Mouse (Mus musculus): Measurements from ENCODE around the gene Rbl2.
A peak's percentile ranks its signal among the peaks of the same experiment; 100 is the strongest.

Gene Rbl2

GRCm38 (mm10) chr8:91106271-91106670 is 36.4 kb downstream of the Rbl2 start:
- no peak for DNase-seq (ENCODE audit: low spot score)

GRCm38 (mm10) chr8:91111868-91112477 is 42.1 kb downstream of the Rbl2 start:
- no peak for DNase-seq (ENCODE audit: low spot score)

GRCm38 (mm10) chr8:91114428-91114827 is 44.6 kb downstream of the Rbl2 start:
- no peak for DNase-seq (ENCODE audit: low spot score)

- no peak for DNase-seq (ENCODE audit: low spot score)
These were observed 45.1 kb downstream of the Rbl2 start for GRCm38 (mm10) chr8:91114910-91115309.

GRCm38 (mm10) chr8:91117537-91117936 is 47.7 kb downstream of the Rbl2 start:
- DNase-seq (ENCODE audit: low spot score): no peak

- DNase-seq (ENCODE audit: low spot score): no peak
These were observed 48.3 kb downstream of the Rbl2 start for GRCm38 (mm10) chr8:91118131-91118530.

GRCm38 (mm10) chr8:91124315-91124714 is 54.5 kb downstream of the Rbl2 start:
- no peak for DNase-seq (ENCODE audit: low spot score)

- no peak for DNase-seq (ENCODE audit: low spot score)
These were observed 56.9 kb downstream of the Rbl2 start for GRCm38 (mm10) chr8:91126786-91127185.

GRCm38 (mm10) chr8:91132731-91133130 is 62.9 kb downstream of the Rbl2 start:
- DNase-seq (ENCODE audit: low spot score): no peak

GRCm38 (mm10) chr8:91133441-91134069 is 63.7 kb downstream of the Rbl2 start:
- DNase-seq (ENCODE audit: low spot score): no peak

- DNase-seq (ENCODE audit: low spot score): peak; percentile 94
These were observed 64.2 kb downstream of the Rbl2 start for GRCm38 (mm10) chr8:91134070-91134475.

- DNase-seq (ENCODE audit: low spot score): no peak
These were observed 64.8 kb downstream of the Rbl2 start for GRCm38 (mm10) chr8:91134659-91135058.

GRCm38 (mm10) chr8:91135308-91136181 is 65.7 kb downstream of the Rbl2 start:
- no peak for DNase-seq (ENCODE audit: low spot score)

- DNase-seq (ENCODE audit: low spot score): no peak
These were observed 71.0 kb downstream of the Rbl2 start for GRCm38 (mm10) chr8:91140828-91141227.

GRCm38 (mm10) chr8:91147715-91148114 is 77.9 kb downstream of the Rbl2 start:
- DNase-seq (ENCODE audit: low spot score): no peak

- no peak for DNase-seq (ENCODE audit: low spot score)
These were observed 78.9 kb downstream of the Rbl2 start for GRCm38 (mm10) chr8:91148643-91149178.

- no peak for DNase-seq (ENCODE audit: low spot score)
These were observed 79.4 kb downstream of the Rbl2 start for GRCm38 (mm10) chr8:91149298-91149697.

GRCm38 (mm10) chr8:91151531-91151930 is 81.7 kb downstream of the Rbl2 start:
- DNase-seq (ENCODE audit: low spot score): no peak

- no peak for DNase-seq (ENCODE audit: low spot score)
These were observed 84.0 kb downstream of the Rbl2 start for GRCm38 (mm10) chr8:91153831-91154230.

GRCm38 (mm10) chr8:91154564-91154963 is 84.7 kb downstream of the Rbl2 start:
- DNase-seq (ENCODE audit: low spot score): no peak

GRCm38 (mm10) chr8:91158617-91159016 is 88.8 kb downstream of the Rbl2 start:
- DNase-seq (ENCODE audit: low spot score): no peak

- DNase-seq (ENCODE audit: low spot score): no peak
These were observed 90.3 kb downstream of the Rbl2 start for GRCm38 (mm10) chr8:91159959-91160800.

Measured in ovary, postnatal 10 days (tissue).